Mouse (Mus musculus) stomach, embryonic 16.5 days (tissue): Measurements from ENCODE around the gene Lclat1. TPM values are rescaled to one million over a fixed set of nuclear protein-coding genes. Genes with fewer than 3 reads are reported as not detected.

Experiments used
- ATAC-seq: fragments of 200-750 bp; cut with Nextera tagmentation; 2 replicates; pipeline ENCODE4 v1.8.0; 2017; ENCODE audit warnings: moderate number of reproducible peaks, moderate TSS enrichment; ENCODE audit not compliant: insufficient read depth, low FRiP score
- H3K27ac ChIP-seq: fragments of 300-500 bp; sonication (generic); 2 replicates; pipeline ENCODE4 v1.5.1; 2014; ENCODE audit warnings: low read length
- H3K27me3 ChIP-seq: fragments of 300-500 bp; sonication (generic); 2 replicates; pipeline ENCODE4 v1.6.1; 2014; ENCODE audit warnings: low read length, control low read depth, mixed read lengths; ENCODE audit not compliant: control insufficient read depth, insufficient read depth
- H3K36me3 ChIP-seq: fragments of 300-500 bp; sonication (generic); 2 replicates; pipeline ENCODE4 v1.6.1; 2014; ENCODE audit warnings: low read length; ENCODE audit not compliant: control insufficient read depth, insufficient read depth
- H3K4me1 ChIP-seq: fragments of 300-500 bp; sonication (generic); 2 replicates; pipeline ENCODE4 v1.6.1; 2014; ENCODE audit warnings: low read length, control low read depth, mixed read lengths; ENCODE audit not compliant: control insufficient read depth, insufficient read depth
- H3K4me2 ChIP-seq: fragments of 300-500 bp; sonication (generic); 2 replicates; pipeline ENCODE4 v1.6.1; 2014; ENCODE audit warnings: low read depth, low read length, mixed read lengths
- H3K4me3 ChIP-seq: fragments of 300-500 bp; sonication (generic); replicated peaks from 2 replicates; pipeline ENCODE4 v1.5.1; 2014; ENCODE audit warnings: mild to moderate bottlenecking, low read length
- H3K9ac ChIP-seq: fragments of 300-500 bp; sonication (generic); 2 replicates; pipeline ENCODE4 v1.6.1; 2014; ENCODE audit warnings: low read length
- H3K9me3 ChIP-seq: fragments of 300-500 bp; sonication (generic); replicated peaks from 2 replicates; pipeline ENCODE4 v1.6.1; 2016; ENCODE audit warnings: low read length, control low read depth; ENCODE audit not compliant: control insufficient read depth
- WGBS: fragments of 180-500 bp; shearing (Covaris S2); extraction: QIAGEN DNeasy Blood & Tissue Kit; methylation state at CpG from one replicate; pipeline ENCODE4 v1.1.7; 2014; 5-methylcytosine and 5-hydroxymethylcytosine counted together
- polyA plus RNA-seq: library from polyadenylated mRNA; unstranded; fragments of >200 nt; fragmentation: Nextera tagmentation; extraction: Ambion mirVana; gene quantifications from 2 replicates; pipeline ENCODE4 v1.2.1, GENCODE M21; 2015

The Lclat1 gene
- polyA plus RNA-seq, 1 experiment from 2014 or later = 14.5 TPM

DNA sequence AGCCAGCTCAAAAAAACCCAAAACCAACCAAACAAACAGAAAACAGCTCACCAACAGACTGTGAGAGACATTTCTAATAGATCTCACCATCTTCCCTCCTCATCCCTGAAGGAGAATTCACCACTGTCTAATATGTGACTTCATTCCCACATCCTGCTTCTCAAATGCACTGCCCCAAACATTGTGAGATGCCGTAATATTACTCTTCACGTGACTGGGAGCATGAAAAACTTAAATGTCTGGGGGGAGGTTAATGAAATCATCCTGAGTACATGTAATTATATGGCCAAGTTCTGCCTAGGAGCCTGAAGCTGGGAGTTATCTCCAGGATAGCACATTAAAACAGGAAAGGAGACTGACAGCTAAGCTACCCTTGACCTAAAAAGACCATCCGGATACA lies 138.3 kb downstream of the Lclat1 start:
- ATAC-seq = no peak
- no peaks in the 10 kb centered on the region for H3K27me3 ChIP-seq
- WGBS = 77% methylated on average over 3 of the region's 3 CpGs

GRCm38 (mm10) chr17:73246926-73247325 lies 139.1 kb downstream of the Lclat1 start:
- H3K4me1 ChIP-seq = 0 out of 2 replicates have a peak, but pooled peaks cover 4% of the 10 kb centered on the region
- H3K36me3 ChIP-seq = no peaks in the 10 kb centered on the region
- no peak overlapping the region for H3K4me2 ChIP-seq
- H3K4me3 ChIP-seq = no peak overlapping the region
- 92% methylated on average over 2 of the region's 2 CpGs for whole genome bisulfite sequencing
- H3K27me3 ChIP-seq = no peaks in the 10 kb centered on the region
- no peak overlapping the region for H3K27ac ChIP-seq
- ATAC-seq = no peak
- H3K9ac ChIP-seq = no peak overlapping the region
- no peaks in the 10 kb centered on the region for H3K9me3 ChIP-seq

More for the DNA sequence above, 138.3 kb downstream of the Lclat1 start:
- Histone ChIP-seq H3K9me3 (no peaks in the 10 kb centered on the region), H3K4me1 (0 out of 2 replicates have a peak, but pooled peaks cover under 1% of the 10 kb centered on the region), H3K4me3 (no peak overlapping the region), H3K27ac (no peak overlapping the region), H3K4me2 (no peak overlapping the region), H3K9ac (no peak overlapping the region), H3K36me3 (no peaks in the 10 kb centered on the region)

DNA sequence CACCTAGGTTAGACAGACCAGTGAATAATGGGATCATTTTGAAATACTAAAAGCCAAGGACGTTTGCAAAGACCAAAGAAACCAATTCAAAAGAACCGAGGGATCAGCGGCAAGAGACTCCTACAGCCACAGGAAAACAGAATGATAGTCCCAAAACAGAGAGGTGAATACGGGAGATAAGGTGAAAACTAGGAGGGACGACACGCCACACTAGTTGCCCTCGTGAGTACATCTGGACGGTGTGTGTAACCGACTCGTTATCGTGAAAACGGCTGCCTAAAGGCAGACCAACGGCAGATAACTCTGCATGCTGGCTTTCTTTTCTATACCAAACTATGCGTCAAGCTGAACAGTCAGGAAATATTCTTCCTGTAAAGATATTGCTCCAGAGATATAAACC lies 140.0 kb downstream of the Lclat1 start:
- H3K9ac ChIP-seq = no peak overlapping the region
- H3K4me1 ChIP-seq = 0 out of 2 replicates have a peak, but pooled peaks cover 4% of the 10 kb centered on the region
- 89% methylated on average over 14 of the region's 14 CpGs for WGBS
- no peak overlapping the region for H3K4me3 ChIP-seq
- H3K4me2 ChIP-seq = no peak overlapping the region
- no peak overlapping the region for H3K27ac ChIP-seq
- H3K27me3 ChIP-seq = no peaks in the 10 kb centered on the region
- no peaks in the 10 kb centered on the region for H3K9me3 ChIP-seq
- H3K36me3 ChIP-seq = no peaks in the 10 kb centered on the region
- ATAC-seq = no peak

GRCm38 (mm10) chr17:73250488-73251141 lies 142.8 kb downstream of the Lclat1 start:
- no peak for ATAC-seq

DNA sequence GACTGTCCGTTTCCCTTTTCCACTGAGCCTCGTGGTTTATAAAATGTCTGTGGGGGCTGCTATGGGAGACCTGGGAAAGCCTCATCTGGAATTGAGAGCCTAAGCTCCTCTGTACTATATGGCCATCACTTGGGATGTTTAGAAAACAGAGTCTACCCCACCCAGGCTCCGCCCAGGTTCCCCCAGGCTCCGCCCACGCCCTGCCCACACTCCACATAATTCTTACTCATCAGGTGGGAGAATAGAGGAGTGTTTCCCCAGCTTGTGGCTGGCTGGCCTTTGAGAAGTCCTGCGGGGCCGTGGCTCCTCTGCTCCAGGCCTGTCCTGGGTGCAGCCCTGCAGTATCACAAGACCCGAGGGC lies 143.3 kb downstream of the Lclat1 start:
- Histone ChIP-seq H3K9me3 (no peaks in the 10 kb centered on the region), H3K4me1 (0 out of 2 replicates have a peak, but pooled peaks cover 4% of the 10 kb centered on the region)
- no peak for ATAC-seq

More at GRCm38 (mm10) chr17:73250488-73251141, 142.8 kb downstream of the Lclat1 start:
- Histone ChIP-seq H3K36me3 (no peaks in the 10 kb centered on the region), H3K9ac (no peak overlapping the region), H3K9me3 (no peaks in the 10 kb centered on the region), H3K27me3 (no peaks in the 10 kb centered on the region), H3K4me2 (no peak overlapping the region), H3K27ac (no peak overlapping the region), H3K4me3 (no peak overlapping the region), H3K4me1 (0 out of 2 replicates have a peak, but pooled peaks cover 4% of the 10 kb centered on the region)
- WGBS = 82% methylated on average over 3 of the region's 3 CpGs

GRCm38 (mm10) chr17:73251812-73252608 lies 144.2 kb downstream of the Lclat1 start:
- no peaks in the 10 kb centered on the region for H3K9me3 ChIP-seq
- H3K27ac ChIP-seq = no peak overlapping the region
- H3K4me1 ChIP-seq = 0 out of 2 replicates have a peak, but pooled peaks cover 4% of the 10 kb centered on the region
- no peak overlapping the region for H3K4me3 ChIP-seq
- H3K4me2 ChIP-seq = no peak overlapping the region
- WGBS = 60% methylated on average over 11 of the region's 11 CpGs
- H3K9ac ChIP-seq = no peak overlapping the region
- ATAC-seq = no peak
- no peaks in the 10 kb centered on the region for H3K27me3 ChIP-seq
- no peaks in the 10 kb centered on the region for H3K36me3 ChIP-seq

More for the DNA sequence above, 143.3 kb downstream of the Lclat1 start:
- Histone ChIP-seq H3K4me2 (no peak overlapping the region), H3K27ac (no peak overlapping the region), H3K36me3 (no peaks in the 10 kb centered on the region), H3K9ac (no peak overlapping the region), H3K4me3 (no peak overlapping the region), H3K27me3 (no peaks in the 10 kb centered on the region)
- 62% methylated on average over 8 of the region's 8 CpGs for WGBS

- ATAC-seq = no peak
- 75% methylated on average over 10 of the region's 10 CpGs for WGBS
- Histone ChIP-seq H3K4me3 (no peak overlapping the region), H3K27ac (no peak overlapping the region), H3K9me3 (no peaks in the 10 kb centered on the region), H3K27me3 (no peaks in the 10 kb centered on the region), H3K4me2 (no peak overlapping the region), H3K4me1 (0 out of 2 replicates have a peak, but pooled peaks cover 6% of the 10 kb centered on the region), H3K9ac (no peak overlapping the region), H3K36me3 (no peaks in the 10 kb centered on the region)
Measured at GRCm38 (mm10) chr17:73253291-73253969, 145.6 kb downstream of the Lclat1 start.

DNA sequence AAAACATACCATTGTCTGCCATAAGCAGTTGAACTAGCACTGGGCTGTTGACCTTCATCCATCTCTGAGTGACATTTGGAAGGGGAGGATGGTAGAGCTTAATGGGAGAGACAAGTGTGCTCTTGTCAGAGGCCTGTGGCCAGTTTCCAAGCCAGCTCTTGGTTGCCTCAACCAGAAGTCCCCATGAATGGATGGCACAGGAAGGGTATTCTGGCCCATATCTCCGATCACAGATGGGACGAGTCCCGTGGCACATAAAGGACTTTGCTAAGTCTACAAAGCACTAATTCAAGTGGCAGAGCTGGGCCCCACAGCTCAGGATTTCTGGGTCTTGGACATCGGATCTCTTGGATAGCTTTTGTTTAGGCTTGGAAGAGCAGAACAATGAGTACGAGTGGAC lies 148.0 kb downstream of the Lclat1 start:
- Histone ChIP-seq H3K4me2 (no peak overlapping the region), H3K9me3 (no peaks in the 10 kb centered on the region), H3K9ac (no peak overlapping the region), H3K4me1 (0 out of 2 replicates have a peak, but pooled peaks cover 10% of the 10 kb centered on the region), H3K4me3 (no peak overlapping the region), H3K27ac (no peak overlapping the region), H3K27me3 (no peaks in the 10 kb centered on the region), H3K36me3 (no peaks in the 10 kb centered on the region)
- ATAC-seq = no peak
- 88% methylated on average over 5 of the region's 5 CpGs for WGBS
